8 mouse cellular contexts compared by ENCODE assay signal in the genomic region with DNA sequence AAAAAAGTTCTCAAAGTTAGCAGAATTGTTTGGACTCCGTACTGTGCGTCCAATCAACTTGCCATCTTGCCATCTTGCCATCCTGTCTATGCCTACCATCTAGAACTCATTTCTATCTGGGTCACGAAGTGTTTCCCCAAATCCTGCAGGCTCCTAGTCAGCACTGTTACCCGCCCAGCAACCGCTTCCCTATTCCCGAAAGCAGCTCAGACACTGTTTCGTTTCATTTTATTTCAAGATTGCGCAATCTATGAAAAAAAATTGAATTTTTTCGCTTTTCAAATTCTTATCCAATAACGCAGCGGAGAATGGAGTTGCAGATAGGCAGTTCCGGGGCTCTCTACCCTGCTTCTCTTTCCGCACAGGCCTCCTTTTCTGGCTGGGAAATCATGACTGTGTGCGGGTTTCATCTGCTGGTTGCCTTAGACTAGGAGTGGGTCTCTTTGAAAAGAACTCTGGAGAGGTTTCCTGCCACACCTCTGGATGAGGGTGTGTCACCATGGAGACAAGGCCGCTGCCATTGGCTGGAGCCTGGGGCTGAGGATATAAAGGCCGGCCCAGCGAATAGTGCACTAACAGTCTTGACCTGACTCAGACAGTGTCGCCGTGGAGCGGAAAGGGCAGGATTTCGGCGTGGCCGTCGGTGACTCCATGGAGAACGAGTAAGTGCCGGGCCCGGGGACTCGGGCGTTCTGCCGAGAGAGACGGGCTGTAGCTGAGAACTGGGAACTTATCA. TPM values are rescaled to one million over a fixed set of nuclear protein-coding genes. Genes with fewer than 3 reads are reported as not detected.
A peak's percentile ranks its signal among the peaks of the same experiment; 100 is the strongest.
DNase-seq lines count a peak whose midpoint lies in the region; ATAC-seq and TF ChIP-seq lines count a peak whose summit lies in the region.

Gene Gm49342 (plus strand): TSS at position 586 of the 736 bp plus-strand sequence.

- WGBS in bone marrow, adult 2 months: under 1% methylated on average over 31 of the region's 31 CpGs
- 17% methylated on average over 31 of the region's 31 CpGs for WGBS in heart, embryonic 10.5 days
- WGBS in kidney, embryonic 15.5 days: 17% methylated on average over 31 of the region's 31 CpGs

- no peaks in the 10 kb centered on the region for H3K27me3 ChIP-seq in heart, embryonic 10.5 days (ENCODE audit: insufficient read depth, poor library complexity, severe bottlenecking)
- no peaks in the 10 kb centered on the region for H3K27me3 ChIP-seq in kidney, embryonic 15.5 days

- peak; percentile 100 for TF ChIP-seq POLR2A in bone marrow, adult 2 months (IDR thresholded peaks at IDR 0.05; ENCODE audit: borderline replicate concordance, control insufficient read depth, low read depth, low read length)
- TF ChIP-seq POLR2A in embryonic fibroblast, embryonic 13.5 days (IDR thresholded peaks at IDR 0.05; ENCODE audit: low read depth, low read length): peak; percentile 99

- peak within 1 kb of the TSS; percentile 65 for H3K4me2 ChIP-seq in kidney, embryonic 15.5 days

- TF ChIP-seq CTCF in bone marrow, adult 2 months (IDR thresholded peaks at IDR 0.05; ENCODE audit: control insufficient read depth, insufficient read depth, low read length): peak; percentile 47; the same call in 1 of the 2 replicates
- TF ChIP-seq CTCF in embryonic fibroblast, embryonic 13.5 days (IDR thresholded peaks at IDR 0.05; ENCODE audit: borderline replicate concordance, insufficient read depth, low read length): peak; percentile 22; the same call in 1 of the 2 replicates

- H3K27ac ChIP-seq in bone marrow, adult 2 months (ENCODE audit: control insufficient read depth, insufficient read depth, low read depth, low read length, poor library complexity): peak within 1 kb of the TSS; percentile 95
- H3K27ac ChIP-seq in embryonic fibroblast, embryonic 13.5 days (ENCODE audit: insufficient read depth, low read length): peak within 1 kb of the TSS; percentile 88
- H3K27ac ChIP-seq in heart, embryonic 10.5 days: peak within 1 kb of the TSS; percentile 87
- peak within 1 kb of the TSS; percentile 93 for H3K27ac ChIP-seq in kidney, embryonic 15.5 days

- no peaks in the 10 kb centered on the region; the same call in 1 of the 2 replicates for H3K4me1 ChIP-seq in bone marrow, adult 2 months (ENCODE audit: control insufficient read depth, insufficient read depth, low read length)
- no peaks in the 10 kb centered on the region; the same call in 1 of the 2 replicates for H3K4me1 ChIP-seq in embryonic fibroblast, embryonic 13.5 days (ENCODE audit: control insufficient read depth, insufficient read depth, low read length)
- 0 out of 2 replicates have a peak, but pooled peaks cover 4% of the 10 kb centered on the region for H3K4me1 ChIP-seq in heart, embryonic 10.5 days
- H3K4me1 ChIP-seq in kidney, embryonic 15.5 days: peaks cover 10% of the 10 kb centered on the region

- peak; percentile 97 for DNase-seq in 416B (ENCODE audit: low read depth)
- DNase-seq in heart, embryonic 10.5 days (ENCODE audit: low spot score): peak; percentile 98
- DNase-seq in liver: peak; percentile 97
- DNase-seq in spleen, postnatal 4 days (ENCODE audit: low spot score in 2 of 2): peak; percentile 94 to 98

- H3K9me3 ChIP-seq in heart, embryonic 10.5 days: no peaks in the 10 kb centered on the region
- no peaks in the 10 kb centered on the region for H3K9me3 ChIP-seq in kidney, embryonic 15.5 days (replicated peaks)

- H3K36me3 ChIP-seq in heart, embryonic 10.5 days: peaks cover 5% of the 10 kb centered on the region
- peaks cover 4% of the 10 kb centered on the region; the same call in 1 of the 2 replicates for H3K36me3 ChIP-seq in kidney, embryonic 15.5 days

- H3K4me3 ChIP-seq in bone marrow, adult 2 months (replicated peaks; ENCODE audit: control insufficient read depth, low read depth, low read length): peak within 1 kb of the TSS; percentile 81
- H3K4me3 ChIP-seq in embryonic fibroblast, embryonic 13.5 days (ENCODE audit: insufficient read depth, low read length): peak within 1 kb of the TSS; percentile 80
- peak within 1 kb of the TSS; percentile 55 for H3K4me3 ChIP-seq in heart, embryonic 10.5 days
- peak within 1 kb of the TSS; percentile 58 for H3K4me3 ChIP-seq in kidney, embryonic 15.5 days (replicated peaks)

- peak; percentile 99 for ATAC-seq in kidney, embryonic 15.5 days (replicated peaks; ENCODE audit: low FRiP score)
- ATAC-seq in monocyte, adult 5-6 weeks (replicated peaks; ENCODE audit: insufficient number of reproducible peaks, low FRiP score, low TSS enrichment, poor library complexity, severe bottlenecking): peak; percentile 97

- H3K9ac ChIP-seq in kidney, embryonic 15.5 days: peak within 1 kb of the TSS; percentile 52

RNA-seq across cellular contexts. Expression of gene Gm49342, which starts in this region (rescaled TPM):
- polyA plus RNA-seq in bone marrow, adult 2 months (2011; ENCODE audit: insufficient read depth, insufficient read length, low replicate concordance, missing spikeins): 21.3 TPM in 1 of 2 replicates, not detected in the other
- 22.3 and 51.1 TPM in 2 replicates for polyA plus RNA-seq in embryonic fibroblast, embryonic 13.5 days (2011; ENCODE audit: insufficient read length, low read depth, missing spikeins)
- polyA plus RNA-seq in heart, embryonic 10.5 days (2016; fragmentation: Nextera tagmentation; extraction: Ambion mirVana): not detected in 2 replicates
- not detected in 2 replicates for polyA plus RNA-seq in kidney, embryonic 15.5 days (2015; fragmentation: Nextera tagmentation; extraction: Ambion mirVana)
- 8.7 to 29.0 TPM (median 10.8 TPM) in 3 replicates for total RNA-seq in monocyte, adult 5-6 weeks (2017)

Comparison
In these comparisons a context has a peak if more than half of its experiments do, and no peak if none do; other contexts are left out.
1. Peak in every context shown above with its lines: DNase-seq, ATAC-seq, H3K4me3 ChIP-seq and H3K27ac ChIP-seq.
2. Peak in DNase-seq, H3K4me3 ChIP-seq and H3K27ac ChIP-seq in heart, embryonic 10.5 days; RNA of the gene not detected or under 1 TPM.
3. Peak in ATAC-seq, H3K4me3 ChIP-seq, H3K27ac ChIP-seq, H3K9ac ChIP-seq and H3K4me2 ChIP-seq in kidney, embryonic 15.5 days; RNA of the gene not detected or under 1 TPM.